Mouse (Mus musculus) cerebellum, adult 2 months (tissue): Measurements from ENCODE around the gene Igsf10.

Source experiments
- CTCF ChIP-seq: fragments of 200-500 bp; IDR thresholded peaks from 2 replicates; pipeline ENCODE4 v1.5.1; 2011; ENCODE audit warnings: low read depth, mild to moderate bottlenecking, control low read depth, low read length, moderate library complexity, borderline replicate concordance; ENCODE audit not compliant: insufficient read depth
- POLR2A ChIP-seq: fragments of 200-500 bp; IDR thresholded peaks from 2 replicates; pipeline ENCODE4 v1.6.1; 2011; ENCODE audit warnings: low read length, control low read depth, borderline replicate concordance; ENCODE audit not compliant: insufficient read depth

GRCm38 (mm10) chr3:59290551-59290950 lies 53.6 kb downstream of the Igsf10 start:
- no peak for TF ChIP-seq CTCF
- no peak for TF ChIP-seq POLR2A
